Mouse (Mus musculus) forebrain, embryonic 12.5 days (tissue): Measurements from ENCODE around the gene Vmn1r115. TPM values are rescaled to one million over a fixed set of nuclear protein-coding genes. Genes with fewer than 3 reads are reported as not detected.
"Not testable (repeated sequence)": the region's sequence is repeated elsewhere in the genome, so short reads cannot be mapped to it uniquely, and the experiment has no call there.

Experiments
- ATAC-seq: fragments of 200-750 bp; cut with Nextera tagmentation; 2 replicates; pipeline ENCODE4 v1.8.0; 2017; ENCODE audit warnings: moderate TSS enrichment; ENCODE audit not compliant: low FRiP score
- H3K27ac ChIP-seq: fragments of 300-500 bp; sonication (generic); 2 replicates; pipeline ENCODE4 v1.5.1; 2016; ENCODE audit warnings: mild to moderate bottlenecking
- H3K27me3 ChIP-seq: fragments of 300-500 bp; sonication (generic); 2 replicates; pipeline ENCODE4 v1.6.1; 2016; ENCODE audit warnings: mild to moderate bottlenecking
- H3K36me3 ChIP-seq: fragments of 300-500 bp; sonication (generic); replicated peaks from 2 replicates; pipeline ENCODE4 v1.6.1; 2016; ENCODE audit warnings: mild to moderate bottlenecking
- H3K4me1 ChIP-seq: fragments of 300-500 bp; sonication (generic); 2 replicates; pipeline ENCODE4 v1.6.1; 2016
- H3K4me2 ChIP-seq: fragments of 300-500 bp; sonication (generic); 2 replicates; pipeline ENCODE4 v1.6.1; 2016; ENCODE audit warnings: mild to moderate bottlenecking, moderate library complexity
- H3K4me3 ChIP-seq: fragments of 300-500 bp; sonication (generic); replicated peaks from 2 replicates; pipeline ENCODE4 v1.5.1; 2016; ENCODE audit warnings: mild to moderate bottlenecking
- H3K9ac ChIP-seq: fragments of 300-500 bp; sonication (generic); 2 replicates; pipeline ENCODE4 v1.6.1; 2016; ENCODE audit warnings: mild to moderate bottlenecking
- H3K9me3 ChIP-seq: fragments of 300-500 bp; sonication (generic); 2 replicates; pipeline ENCODE4 v1.6.1; 2016
- WGBS: fragments of 180-500 bp; shearing (Covaris S2); methylation state at CpG from one replicate; pipeline ENCODE4 v1.1.7; 2016; 5-methylcytosine and 5-hydroxymethylcytosine counted together
- polyA plus RNA-seq: library from polyadenylated mRNA; unstranded; fragments of >200 nt; fragmentation: Nextera tagmentation; extraction: Ambion mirVana; gene quantifications from 2 replicates; pipeline ENCODE4 v1.2.1, GENCODE M21; 2016

Vmn1r115 gene
- polyA plus RNA-seq, result not detected in 2 replicates

DNA sequence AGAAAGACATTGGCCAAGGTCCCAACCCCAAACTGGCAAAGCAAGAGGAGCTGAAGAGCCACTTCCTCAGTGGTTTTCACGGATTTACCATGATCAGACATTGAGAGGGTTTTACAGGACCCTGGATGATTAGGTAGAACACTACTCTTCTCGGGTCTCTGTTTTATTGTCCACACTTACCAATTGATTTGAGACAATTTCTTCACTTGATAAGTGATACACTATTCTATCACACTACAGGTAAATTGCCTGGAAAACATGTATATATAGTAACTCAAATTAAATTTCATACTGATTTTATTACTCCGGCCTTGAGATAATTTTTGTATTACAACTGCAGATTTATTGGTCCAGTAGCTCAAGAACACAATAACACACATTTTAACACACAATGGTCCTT, at the start of gene Vmn1r115:
Gene Vmn1r115 (minus strand): TSS at position 101 of the 400 bp plus-strand sequence.
- not testable (repeated sequence) for H3K4me3 ChIP-seq, H3K36me3 ChIP-seq, H3K9me3 ChIP-seq, H3K4me1 ChIP-seq, H3K27ac ChIP-seq, ATAC-seq, H3K4me2 ChIP-seq, H3K27me3 ChIP-seq, H3K9ac ChIP-seq
- WGBS, result 93% methylated on average over 1 of the region's 3 CpGs

DNA sequence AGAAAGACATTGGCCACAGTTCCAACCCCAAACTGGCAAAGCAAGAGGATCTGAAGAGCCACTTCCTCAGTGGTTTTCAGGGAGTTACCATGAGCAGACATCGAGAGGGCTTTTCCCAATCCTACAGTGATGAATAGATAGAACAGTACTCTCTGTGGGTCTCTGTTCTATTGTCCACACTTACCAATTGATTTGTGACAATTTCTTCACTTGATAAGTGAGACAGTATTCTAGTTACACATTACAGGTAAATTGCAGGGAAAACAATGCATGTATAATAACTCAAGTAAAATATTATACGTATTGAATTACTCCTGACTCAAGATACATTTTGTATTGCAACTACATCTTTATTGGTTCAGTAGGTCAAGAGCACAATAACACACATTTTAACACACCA, 39.2 kb upstream of the Vmn1r115 start, which contains the start of gene Vmn1r117:
Gene Vmn1r117 (minus strand): TSS at position 101 of the 400 bp plus-strand sequence.
- not testable (repeated sequence) for H3K4me1 ChIP-seq, ATAC-seq, H3K36me3 ChIP-seq, H3K9ac ChIP-seq, H3K27me3 ChIP-seq, H3K9me3 ChIP-seq, H3K27ac ChIP-seq, H3K4me2 ChIP-seq, H3K4me3 ChIP-seq
- no CpG with 5 or more reads among the region's 2 CpGs for WGBS

DNA sequence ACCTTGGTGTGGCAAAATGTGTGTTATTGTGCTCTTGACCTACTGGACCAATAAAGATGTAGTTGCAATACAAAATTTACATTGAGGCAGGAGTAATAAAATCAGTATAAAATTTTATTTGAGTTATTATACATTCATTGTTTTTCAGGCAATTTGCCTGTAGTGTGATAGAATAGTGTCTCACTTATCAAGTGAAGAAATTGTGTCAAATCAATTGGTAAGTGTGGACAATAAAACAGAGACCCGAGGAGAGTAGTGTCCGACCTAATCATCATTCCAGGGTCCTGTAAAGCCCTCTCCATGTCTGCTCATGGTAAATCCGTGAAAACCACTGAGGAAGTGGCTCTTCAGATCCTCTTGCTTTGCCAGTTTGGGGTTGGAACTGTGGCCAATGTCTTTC, 27.2 kb upstream of the Vmn1r115 start, which contains the start of gene Vmn1r116:
Gene Vmn1r116 (plus strand): TSS at position 301 of the 400 bp plus-strand sequence.
- H3K4me1 ChIP-seq, H3K36me3 ChIP-seq, H3K4me3 ChIP-seq, H3K9ac ChIP-seq, H3K4me2 ChIP-seq, H3K27ac ChIP-seq, H3K9me3 ChIP-seq, ATAC-seq, H3K27me3 ChIP-seq: not testable (repeated sequence)
- 62% methylated on average over 3 of the region's 3 CpGs for WGBS

DNA sequence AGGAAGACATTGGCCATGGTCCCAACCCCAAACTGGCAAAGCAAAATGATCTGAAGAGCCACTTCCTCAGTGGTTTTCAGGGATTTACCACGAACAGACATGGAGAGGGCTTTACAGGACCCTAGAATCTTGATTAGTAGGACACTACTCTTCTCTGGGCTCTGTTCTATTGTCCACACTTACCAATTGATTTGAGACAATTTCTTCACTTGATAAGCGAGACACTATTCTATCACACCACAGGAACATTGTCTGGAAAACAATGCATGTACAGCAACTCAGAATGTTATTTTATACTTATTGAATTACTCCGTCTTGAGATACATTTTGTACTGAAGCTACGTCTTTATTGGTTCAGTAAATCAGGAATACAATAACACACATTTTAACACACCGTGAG, 32.7 kb downstream of the Vmn1r115 start, which contains the start of gene Vmn1r114:
Gene Vmn1r114 (minus strand): TSS at position 101 of the 400 bp plus-strand sequence.
- no CpG with 5 or more reads among the region's 5 CpGs for WGBS
- H3K27me3 ChIP-seq, H3K4me2 ChIP-seq, H3K4me3 ChIP-seq, H3K36me3 ChIP-seq, H3K9me3 ChIP-seq, H3K9ac ChIP-seq, H3K4me1 ChIP-seq, ATAC-seq, H3K27ac ChIP-seq: not testable (repeated sequence)

Other genes starting within 250 kb of the Vmn1r115 start
- gene Gm4513, start 246.0 kb downstream of the Vmn1r115 start, polyA plus RNA-seq, result not detected in 2 replicates
- not detected in 2 replicates for gene Vmn1r107, start 176.1 kb downstream of the Vmn1r115 start, polyA plus RNA-seq
- gene Vmn1r111, start 141.8 kb downstream of the Vmn1r115 start, polyA plus RNA-seq, result not detected in 2 replicates
- not detected in 2 replicates for gene Gm10668, start 114.4 kb downstream of the Vmn1r115 start, polyA plus RNA-seq
- not detected in 2 replicates for gene Vmn1r112, start 73.8 kb downstream of the Vmn1r115 start, polyA plus RNA-seq
- not detected in 2 replicates for gene Vmn1r113, start 57.7 kb downstream of the Vmn1r115 start, polyA plus RNA-seq
- gene Vmn1r114, start 32.8 kb downstream of the Vmn1r115 start, polyA plus RNA-seq, result not detected in 2 replicates
- not detected in 2 replicates for gene Vmn1r116, start 27.3 kb upstream of the Vmn1r115 start, polyA plus RNA-seq
- gene Vmn1r117, start 39.1 kb upstream of the Vmn1r115 start, polyA plus RNA-seq, result not detected in 2 replicates
- not detected in 2 replicates for gene Vmn1r118, start 67.4 kb upstream of the Vmn1r115 start, polyA plus RNA-seq
- gene Vmn1r119, start 167.5 kb upstream of the Vmn1r115 start, polyA plus RNA-seq, result not detected in 2 replicates
- gene Vmn1r120, start 208.8 kb upstream of the Vmn1r115 start, polyA plus RNA-seq, result not detected in 2 replicates